Mouse (Mus musculus) B cell, adult 2 months (primary cell): ENCODE results near the gene Rps16.

Experiments
- DNase-seq, 2 experiments: peaks; one replicate each; pipeline ENCODE4 v3.0.0; 2022

Gene Rps16

DNA sequence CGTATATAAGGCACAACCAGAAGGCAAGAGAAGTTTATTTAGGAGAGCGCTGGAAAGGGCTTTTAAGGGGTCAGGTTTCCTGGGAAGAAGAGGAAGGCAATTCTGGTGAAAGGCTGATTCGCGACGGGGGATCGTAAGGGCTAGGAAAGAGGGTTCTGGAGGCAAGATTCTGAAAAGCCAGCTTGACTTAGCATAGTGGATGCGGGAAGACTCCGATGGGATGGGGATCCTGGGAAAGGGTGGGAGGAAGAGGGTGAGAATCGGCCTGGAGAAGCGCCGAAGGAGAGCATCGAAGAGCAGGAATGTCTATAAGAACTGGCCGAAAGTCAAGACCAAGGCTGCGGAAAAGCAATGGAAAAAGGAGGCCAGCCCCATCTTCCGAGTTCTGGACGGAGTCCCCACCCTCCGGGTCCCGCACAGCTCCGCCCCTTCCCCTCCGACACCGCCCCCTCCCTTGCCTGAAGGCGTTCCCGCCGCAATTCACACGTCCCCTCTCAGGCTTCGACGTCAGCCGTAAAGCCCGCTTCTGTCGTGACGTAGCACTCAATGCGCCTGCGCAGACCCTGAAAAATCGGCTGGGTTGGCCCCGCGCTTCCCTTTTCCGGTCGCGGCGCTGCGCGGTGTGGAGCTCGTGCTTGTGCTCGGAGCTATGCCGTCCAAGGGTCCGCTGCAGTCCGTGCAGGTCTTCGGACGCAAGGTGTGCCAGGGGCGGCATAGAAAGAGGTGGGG, at the start of gene Rps16:
Rps16 (plus strand) TSS at position 498 of the 729 bp plus-strand sequence.
- DNase-seq, result peak; percentile 96 to 97

DNA sequence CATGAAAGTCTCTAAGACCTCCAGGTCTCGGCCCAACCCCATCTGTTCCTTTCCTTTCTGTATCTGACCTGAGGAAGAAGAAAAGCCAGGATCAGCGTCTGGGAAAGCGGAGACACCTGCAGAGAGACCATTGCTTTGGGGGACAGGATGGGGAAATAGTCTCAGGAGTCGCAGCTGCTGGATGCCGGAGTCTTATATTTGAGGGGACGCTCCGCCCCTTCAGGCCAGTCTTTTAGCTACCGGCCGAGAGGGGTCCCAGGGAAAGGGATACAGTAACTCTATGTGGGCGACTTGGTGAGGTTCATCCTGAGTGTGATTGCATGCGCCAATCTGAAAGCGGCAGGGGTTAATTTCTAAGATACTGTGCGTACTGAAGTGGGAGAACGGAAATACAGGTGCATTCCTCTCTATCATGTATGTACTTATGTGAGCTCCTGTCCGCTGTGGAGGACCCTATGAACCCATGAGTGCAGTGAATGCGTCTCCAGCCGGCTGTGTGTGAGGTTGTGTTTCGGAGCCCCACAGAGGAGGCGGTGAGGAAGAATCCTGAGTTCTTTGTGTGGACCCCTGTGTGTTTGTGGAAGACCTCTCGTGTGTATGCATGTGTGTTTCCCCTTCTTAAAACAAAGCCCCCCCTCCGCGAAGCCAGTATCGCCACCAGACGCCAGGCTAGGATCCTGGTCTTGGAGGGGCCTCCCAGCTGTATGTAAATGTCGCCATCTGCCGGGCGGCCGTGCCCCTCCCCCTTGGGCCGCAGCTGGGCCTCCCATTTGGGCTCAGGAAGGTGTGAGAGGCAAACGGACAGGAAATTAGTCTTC, 48.6 kb upstream of the Rps16 start, which contains the start of gene Dll3:
Dll3 (minus strand) TSS at position 623 of the 818 bp plus-strand sequence.
- DNase-seq, result peak; percentile 57 to 59

DNA sequence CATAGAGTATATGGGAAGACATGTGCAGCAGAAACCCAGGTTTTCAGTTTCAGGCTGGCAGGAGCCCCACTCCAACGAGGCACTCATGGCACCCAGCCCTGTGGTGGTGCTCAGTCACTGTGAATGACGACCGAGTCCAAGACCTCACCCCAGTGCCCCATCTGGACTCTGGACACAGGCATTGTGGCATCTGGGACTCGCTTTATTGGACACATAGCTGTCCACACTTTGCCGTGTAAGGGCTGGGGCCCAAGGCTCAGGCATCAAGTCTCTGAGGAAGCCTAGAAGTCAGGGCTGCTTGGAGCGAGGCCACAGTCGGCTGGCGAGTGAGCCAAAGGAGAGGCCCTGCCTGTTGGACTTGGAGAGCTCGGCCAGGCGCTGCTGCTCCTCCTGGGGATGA, 44.8 kb upstream of the Rps16 start:
- no peak for DNase-seq

DNA sequence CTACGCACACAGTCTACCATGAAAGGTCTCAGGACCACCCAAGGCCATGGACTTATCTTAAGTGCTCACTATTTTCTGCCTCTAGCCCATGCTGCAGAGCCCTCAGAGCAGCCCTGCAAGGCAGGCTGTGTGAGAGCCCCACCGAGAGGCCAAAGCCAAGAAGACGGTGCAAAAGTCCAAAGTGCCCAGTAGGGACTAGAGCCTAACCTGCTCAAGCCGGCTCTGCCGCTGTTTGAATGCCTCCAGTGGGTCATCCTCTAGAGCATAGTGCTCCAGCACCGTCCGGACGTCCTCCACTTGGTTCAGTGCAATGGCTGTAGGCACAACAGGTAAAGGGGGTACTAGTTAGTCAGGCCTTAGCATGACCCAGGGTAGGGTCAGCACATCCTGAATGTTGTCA, 44.2 kb upstream of the Rps16 start:
- no peak for DNase-seq

DNA sequence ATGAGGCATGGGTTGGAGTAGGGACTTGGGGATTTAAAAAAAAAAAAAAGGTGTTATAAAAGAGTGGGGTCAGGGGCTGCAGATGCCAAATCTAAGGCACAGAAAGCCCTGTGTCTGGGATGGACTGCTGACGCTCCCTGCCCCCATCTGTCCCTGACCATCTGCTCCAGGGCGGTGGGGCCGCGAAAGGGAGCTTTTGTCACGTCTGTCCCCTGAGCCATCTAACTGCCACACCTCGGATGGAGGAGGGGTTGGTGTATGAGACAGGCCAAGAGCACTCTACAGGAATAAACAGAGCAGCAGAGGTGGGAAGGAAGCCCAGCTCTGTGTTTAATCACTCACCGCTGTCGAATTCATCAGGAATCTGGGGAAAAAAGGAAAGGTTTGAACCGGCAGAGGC, 40.7 kb upstream of the Rps16 start:
- DNase-seq, result no peak

DNA sequence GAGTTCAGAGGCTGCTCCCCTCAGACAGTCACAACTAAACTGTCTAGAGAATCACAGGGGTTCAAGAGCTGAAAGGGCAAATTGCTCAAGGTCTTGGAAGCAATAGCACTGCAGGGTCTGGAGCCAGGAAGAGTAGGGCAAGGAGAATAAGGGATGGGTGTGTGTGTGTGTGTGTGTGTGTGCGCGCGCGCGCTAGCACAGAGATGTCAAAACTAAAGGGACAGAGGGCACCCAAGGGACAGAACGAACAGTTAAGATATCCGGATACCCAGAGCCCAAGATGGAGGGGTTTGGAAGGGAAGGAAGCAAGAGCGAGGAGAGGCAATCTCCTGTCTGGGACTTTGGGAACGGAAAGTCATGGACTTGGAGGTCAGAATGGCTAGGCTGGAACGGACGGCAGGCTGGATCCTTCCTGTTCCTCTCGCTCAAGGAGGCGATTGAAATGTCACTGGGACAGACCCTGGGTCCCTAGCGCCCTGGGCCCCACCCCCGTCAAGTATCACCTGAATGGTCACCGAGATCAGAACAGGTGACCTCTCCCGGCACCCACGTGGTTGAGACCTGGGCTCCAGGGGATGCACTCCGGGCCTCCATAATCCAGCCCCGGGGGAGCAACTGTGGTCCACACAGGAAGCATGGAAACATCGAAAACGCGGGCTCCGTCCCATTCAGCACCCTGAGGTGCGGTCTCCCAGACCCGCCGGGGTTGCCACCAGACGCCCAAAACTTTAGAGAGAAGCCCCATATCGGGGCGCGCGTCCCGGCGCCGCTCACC, 39.1 kb upstream of the Rps16 start:
- DNase-seq, result peak in 1 of 2 experiments; percentile 4

DNA sequence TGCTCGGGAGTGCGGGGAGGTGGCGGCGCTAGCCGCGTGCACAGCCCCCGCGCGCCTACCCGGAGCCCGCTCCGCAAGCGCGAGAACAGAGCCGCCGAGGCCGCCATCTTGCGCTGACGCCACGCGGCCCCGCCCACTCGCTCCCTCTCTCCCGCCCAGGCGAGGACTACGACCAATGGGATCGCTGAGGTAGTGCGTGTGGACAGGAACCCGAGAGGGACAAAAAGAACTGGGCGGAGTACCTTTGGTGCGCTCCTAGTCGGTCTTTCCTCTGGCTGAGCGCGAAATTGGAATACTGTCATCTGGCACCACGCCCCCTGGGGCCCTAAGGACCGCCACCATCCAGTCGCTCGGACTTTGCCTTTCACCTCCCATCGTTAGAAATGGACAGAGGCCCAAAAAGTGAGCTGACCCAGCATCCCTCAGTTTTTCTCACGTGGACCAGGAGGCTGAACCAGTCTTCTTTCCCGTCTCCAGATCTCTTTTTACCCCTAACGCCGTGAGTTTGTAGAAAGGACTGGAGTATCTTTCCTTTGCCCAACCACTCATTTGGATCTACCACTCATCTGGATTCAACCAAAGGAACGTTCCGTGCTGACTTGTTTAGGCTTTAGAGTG, 38.4 kb upstream of the Rps16 start, which contains the start of gene Timm50:
Timm50 (minus strand) TSS at position 147 of the 618 bp plus-strand sequence.
- DNase-seq, result peak; percentile 96

DNA sequence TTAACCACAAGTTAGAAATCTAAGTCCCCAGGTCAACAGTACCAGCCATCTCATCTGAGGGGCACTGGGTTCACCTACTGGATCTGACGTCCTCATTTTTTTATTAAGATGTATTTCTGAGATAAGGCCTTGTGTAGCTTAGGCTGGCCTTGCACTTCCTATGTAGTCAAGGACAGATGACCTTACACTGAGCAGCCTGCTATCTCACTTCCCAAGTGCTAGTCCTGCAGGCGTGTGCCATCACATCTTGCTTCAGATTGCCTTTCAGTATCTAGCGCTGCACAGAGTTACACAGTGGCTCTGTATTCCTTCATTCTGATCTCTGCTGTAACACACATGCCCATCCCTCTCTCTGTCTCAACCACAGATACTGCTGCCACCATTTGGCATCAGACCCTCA, 32.4 kb upstream of the Rps16 start:
- DNase-seq, result no peak

DNA sequence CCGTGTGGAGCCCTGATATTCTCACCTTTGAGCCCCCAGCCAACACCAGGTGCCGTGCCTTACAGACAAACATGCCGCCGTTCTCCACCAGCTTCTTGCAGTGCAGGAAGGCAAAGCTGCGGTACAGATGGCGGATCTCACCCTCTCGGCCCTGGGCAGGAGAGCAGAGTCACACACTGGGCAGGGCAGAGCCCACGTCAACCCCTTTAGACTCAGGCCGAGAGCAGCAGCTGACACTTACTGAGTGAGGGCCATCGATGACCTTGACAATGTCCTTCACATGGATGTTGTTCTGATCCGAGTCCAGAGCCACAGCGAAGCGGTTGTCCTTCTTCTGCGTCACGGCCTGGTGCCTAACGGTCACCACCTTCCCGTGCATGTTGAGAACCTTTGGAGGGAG, 31.7 kb upstream of the Rps16 start:
- DNase-seq, result no peak

DNA sequence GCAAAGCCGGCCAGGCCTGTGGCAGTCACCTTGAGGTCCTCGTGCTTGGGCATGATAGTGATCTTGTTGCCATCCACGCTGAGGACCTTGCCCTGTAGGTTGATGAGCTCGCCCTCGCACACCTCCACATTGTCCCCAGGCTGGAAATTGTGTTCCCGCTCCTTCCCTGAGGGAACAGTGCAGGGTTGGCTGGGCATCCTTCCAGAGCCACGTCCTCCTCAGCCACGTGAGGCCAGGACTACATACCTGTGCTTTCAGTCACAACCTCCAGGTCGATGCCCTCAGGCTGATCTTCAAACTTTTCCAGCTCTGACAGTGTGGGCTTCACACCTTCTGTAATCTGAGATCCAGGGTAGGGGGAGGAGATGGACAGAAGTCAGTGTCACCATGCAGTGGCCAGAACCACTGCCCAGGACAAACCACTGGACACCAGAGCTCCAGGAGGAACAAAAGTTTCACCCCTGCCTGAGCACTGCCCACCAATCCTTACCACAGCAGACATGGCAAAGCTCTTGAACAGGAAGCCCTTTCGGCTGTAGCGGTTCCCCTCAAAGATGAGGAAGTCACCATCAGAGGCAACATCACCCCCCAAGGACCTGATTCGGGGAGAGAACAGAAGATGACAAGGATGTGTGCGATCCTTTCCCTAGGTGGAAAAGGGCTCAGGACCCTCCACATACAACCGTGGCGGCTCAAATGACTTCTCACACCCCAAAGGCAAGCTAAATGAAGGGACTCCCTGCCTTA, 28.3 kb upstream of the Rps16 start:
- DNase-seq, result no peak

DNA sequence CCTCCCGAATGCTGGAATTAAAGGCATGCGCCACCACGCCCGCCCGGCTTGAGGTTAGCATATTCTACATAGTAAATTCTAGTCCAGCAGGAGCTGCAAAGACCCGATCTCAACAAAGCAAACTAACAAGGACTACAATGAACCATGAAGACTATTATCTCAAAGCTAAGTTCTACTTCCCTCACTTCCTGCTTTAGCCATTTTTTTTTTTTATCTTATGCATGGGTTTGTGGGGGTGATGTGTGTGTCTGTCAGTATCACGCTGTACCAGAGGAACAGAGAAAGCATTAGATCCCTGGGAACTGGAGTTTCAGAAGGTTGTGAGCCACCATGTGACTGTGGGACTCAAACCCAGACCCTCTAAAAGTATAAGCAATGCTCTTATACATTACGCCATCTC, 25.2 kb upstream of the Rps16 start:
- DNase-seq, result no peak

DNA sequence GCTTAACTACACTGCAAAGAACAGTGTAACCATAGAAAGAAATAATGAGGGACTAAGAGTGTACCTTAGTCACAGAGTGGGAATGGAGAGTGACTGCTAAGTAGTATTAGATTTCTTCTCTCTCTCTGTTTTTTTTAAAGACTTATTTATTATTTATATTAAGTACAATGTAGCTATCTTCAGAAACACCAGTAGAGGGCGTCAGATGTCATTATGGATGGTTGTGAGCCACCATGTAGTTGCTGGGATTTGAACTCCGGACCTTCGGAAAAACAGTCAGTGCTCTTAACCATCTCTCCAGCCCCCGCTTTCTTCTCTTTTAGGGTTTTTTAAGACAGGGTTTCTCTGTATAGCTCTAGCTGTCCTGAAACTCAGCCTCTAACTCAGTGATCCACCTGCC, 24.0 kb upstream of the Rps16 start:
- peak in 1 of 2 experiments; percentile 12 for DNase-seq

DNA sequence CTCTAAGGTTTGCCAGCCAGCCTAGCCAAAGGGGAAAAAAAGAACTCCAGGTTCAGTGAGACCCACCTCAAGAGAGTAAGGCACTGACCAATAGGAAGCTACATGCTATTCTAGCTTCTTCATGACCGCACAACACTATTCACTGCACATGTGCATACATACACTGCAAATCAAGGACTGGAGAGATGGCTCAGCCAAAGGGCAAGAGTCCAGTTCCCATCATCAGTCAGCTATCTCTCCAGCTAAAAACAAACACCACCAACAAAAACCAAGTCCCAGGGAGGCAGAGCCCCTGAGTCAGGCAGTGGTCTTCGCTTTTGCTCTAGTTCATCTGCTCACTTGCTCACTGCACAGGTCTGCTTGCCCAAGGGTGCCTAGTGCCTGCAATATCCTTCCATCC, 22.2 kb upstream of the Rps16 start:
- DNase-seq, result no peak

DNA sequence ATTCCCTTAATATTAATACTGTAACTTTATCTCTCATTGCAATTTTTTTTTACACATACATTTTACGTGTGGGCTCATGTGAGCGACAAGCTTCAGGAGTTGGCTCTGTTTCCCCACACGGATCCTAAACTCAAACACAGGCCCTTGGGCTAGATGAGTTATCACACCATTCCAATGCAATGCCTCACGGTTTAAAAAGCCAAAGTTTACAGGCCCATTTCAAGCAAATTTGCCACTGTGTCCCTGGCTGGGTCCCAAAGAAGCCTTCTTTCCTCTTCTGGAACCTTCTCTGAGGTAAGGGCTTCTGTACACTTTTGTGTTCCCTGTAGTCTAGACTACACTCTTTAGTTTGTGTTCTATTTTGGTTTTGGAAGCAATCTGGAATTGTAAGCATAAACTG, 15.9 kb upstream of the Rps16 start:
- no peak for DNase-seq

DNA sequence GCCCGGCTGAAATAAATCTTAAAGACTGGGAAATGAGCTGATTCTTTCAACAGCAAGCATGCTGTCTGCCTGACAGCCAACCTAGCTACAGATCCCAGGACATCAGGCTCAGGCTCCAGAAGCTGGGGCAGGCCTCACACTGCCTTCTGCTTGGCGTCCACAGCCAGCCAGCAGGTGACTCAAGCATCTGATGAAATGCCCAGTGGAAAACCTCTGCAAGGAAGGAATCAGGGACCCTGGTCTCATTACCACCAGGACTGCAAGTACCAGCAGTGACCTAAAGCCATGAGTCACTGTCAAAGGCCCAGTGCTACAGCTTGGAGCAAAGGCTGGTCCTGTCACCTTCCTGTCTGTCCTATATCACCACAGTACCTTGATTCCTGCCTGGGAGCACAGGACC, 15.0 kb upstream of the Rps16 start:
- no peak for DNase-seq

DNA sequence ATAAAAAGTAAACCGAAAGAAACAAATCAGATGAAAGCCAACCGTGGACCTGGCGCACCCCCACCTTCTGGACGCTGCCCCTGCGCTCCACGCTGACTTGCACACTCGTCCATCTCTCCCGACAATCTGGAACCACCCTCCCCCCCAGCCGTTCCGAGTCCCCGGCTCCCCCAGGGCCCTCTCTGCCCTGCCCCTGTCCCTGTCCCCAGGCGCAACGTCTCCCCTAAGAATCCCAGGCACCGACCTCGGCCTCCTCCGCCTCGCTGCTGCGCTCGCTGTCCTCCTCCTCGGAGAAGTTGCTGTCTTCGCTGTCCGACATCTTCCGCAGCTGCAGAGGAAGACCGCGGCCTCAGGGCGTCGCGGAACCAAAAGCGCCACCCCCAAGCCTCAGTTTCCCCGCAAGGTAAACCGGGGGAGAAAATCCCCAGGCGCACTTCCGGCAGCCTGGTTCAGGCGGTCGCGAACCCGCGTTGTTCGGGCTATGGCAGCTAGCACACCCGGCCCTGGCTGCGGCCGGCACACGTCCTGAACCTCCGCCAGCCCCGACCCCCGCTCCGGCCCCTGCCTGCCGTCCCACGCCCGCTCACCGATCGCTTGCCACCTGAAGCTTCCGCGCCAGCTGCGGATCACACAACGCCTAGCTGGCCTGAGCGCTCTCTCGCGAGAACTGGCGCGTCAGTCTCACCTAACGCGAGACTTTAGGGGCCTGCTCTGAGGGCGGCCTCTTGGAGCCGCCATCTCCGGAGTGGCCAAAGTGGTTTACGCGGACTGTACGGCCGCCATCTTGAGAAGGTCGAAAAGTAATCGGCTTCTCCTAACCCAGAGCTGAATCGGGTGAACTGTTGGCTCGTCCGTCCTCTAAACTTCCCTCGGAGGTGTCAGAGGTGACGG, 12.1 kb upstream of the Rps16 start, which contains the start of gene Supt5:
Supt5 (minus strand) TSS at position 639 of the 891 bp plus-strand sequence.
- DNase-seq, result peak; percentile 94

DNA sequence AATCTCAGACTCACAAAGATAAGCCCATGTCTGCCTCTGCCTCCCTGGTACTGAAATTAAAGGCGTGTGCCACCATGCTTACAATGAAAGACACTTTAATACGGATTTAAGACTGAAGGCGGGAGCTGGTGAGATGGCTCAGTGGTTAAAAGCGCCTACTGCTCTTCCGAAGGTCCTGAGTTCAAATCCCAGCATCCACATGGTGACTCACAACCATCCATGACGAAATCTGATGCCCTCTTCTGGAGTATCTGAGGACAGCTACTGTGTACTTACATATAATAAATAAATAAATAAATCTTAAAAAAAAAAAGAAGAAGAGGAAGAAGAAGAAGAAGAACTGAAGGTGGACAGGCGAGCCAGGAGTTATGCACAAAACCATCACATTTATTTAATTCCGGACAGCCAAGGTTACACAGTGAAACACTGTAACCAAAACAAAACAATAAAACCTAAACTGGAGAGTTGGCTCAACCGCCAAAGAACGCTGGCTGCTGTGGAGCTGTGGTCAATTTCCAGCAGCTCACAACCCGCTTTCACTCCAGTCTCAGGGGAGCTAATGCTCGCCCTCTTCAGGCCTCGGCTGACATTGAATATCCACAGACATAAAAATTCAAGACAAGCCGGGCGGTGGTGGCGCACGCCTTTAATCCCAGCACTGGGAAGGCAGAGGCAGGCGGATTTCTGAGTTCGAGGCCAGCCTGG, 11.1 kb upstream of the Rps16 start:
- peak; percentile 71 to 72 for DNase-seq

DNA sequence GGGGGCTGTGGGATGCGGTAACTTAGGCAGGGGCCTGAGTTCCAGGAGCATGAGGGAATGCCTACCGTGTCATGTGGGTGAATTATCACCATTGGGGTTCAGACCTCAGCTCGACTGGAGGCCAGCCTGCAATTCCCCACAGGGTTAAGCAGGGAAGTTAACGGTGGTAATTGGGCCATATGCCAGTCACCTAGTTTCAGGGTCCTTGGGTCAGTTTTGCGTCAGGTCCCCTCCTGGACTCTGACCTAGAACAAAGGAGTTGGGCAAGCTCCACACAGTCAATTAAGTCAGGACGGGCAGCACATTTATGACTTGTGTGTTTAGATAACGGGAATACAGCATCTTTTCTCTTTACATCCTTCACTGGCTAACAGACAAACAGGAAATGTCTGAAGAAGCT, 9.1 kb upstream of the Rps16 start:
- no peak for DNase-seq

DNA sequence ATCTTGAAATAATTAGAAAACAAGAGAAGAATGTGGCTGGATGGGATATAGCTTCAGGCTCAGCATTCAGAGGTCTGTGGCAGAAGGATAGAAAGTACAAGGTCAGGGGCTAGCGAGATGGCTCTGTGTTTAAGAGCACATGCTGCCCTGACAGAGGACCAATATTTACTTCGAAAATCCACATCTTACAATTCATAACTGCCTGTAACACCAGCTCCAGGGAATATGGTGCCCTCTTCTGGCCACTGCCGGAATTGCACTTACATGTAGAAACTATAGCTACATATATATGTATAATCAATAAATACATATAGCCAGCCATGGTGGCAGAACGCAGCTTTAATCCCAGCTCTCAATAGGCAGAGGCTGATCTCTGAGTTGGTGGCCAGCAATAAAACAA, 5.8 kb upstream of the Rps16 start:
- peak; percentile 85 to 86 for DNase-seq

DNA sequence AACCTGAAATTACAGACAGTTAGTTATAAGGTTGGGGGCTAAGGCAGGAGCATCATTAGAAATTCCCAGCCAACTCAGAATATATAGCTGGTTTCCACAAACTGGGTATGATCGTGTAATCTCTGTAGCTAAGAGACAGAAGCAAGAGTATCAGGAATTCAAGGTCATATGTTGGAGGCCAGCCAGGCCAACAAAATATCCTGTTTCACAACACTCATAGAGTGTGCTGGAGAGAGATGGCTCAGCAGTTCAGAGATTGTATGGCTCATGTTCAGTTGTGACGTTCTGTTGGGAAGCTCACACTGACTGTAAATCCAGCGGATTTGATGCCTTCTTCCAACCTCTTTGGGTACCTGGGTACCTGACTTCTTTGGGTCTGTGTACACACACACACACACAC, 2.7 kb upstream of the Rps16 start:
- no peak for DNase-seq
